Comparison of ENCODE assay signal across 19 mouse cellular contexts in the genomic region with DNA sequence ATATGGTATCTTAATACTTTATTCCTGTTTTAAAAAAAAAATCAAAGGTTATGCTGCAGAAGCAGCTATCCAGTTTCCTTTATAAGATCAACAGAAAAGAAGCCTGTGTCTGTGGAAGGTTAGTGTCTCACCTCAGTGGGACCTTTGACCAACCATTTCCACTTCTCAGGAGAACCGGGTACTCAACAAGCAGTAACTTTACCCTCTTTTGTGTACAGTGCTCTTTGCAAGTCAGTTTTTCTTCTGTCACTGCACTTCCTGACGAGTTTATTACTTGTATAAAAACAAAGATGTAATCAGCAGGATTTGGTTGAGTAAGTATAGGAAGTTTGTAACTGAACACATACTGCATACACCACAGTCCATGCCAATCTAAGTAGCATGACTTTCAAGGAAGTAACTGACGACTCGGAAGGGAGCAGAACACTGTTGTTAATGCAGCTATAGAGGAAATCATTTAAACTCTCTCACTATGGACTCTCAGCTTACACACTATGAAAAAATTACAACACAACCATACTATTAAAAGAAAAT.
DNase-seq lines count a peak whose midpoint lies in the region; ATAC-seq and TF ChIP-seq lines count a peak whose summit lies in the region.
"Had no signal": no experiment of that assay in that cellular context is flagged by ENCODE, and none has a peak within 500 bp of the region (broad histone marks: within the 10 kb centered on the region; RNA-seq: fewer than 3 reads in every experiment).

No protein-coding gene starts in this region.

- no peak overlapping the region for H3K27ac ChIP-seq in liver, postnatal 0 days (ENCODE audit: low read depth)
- no peak overlapping the region for H3K27ac ChIP-seq in liver, embryonic 12.5 days
- H3K27ac ChIP-seq in macrophage, result peak overlapping the region; percentile 52
- H3K27ac ChIP-seq: liver, embryonic 13.5 days; neural tube, embryonic 13.5 days had no signal

- H3K9me3 ChIP-seq in liver, postnatal 0 days (ENCODE audit: low read length), result no peaks in the 10 kb centered on the region
- no peaks in the 10 kb centered on the region for H3K9me3 ChIP-seq in liver, embryonic 12.5 days (replicated peaks)
- H3K9me3 ChIP-seq: liver, embryonic 13.5 days; neural tube, embryonic 13.5 days had no signal

- TF ChIP-seq CTCF in liver, postnatal 0 days (IDR thresholded peaks at IDR 0.05; ENCODE audit: low read depth), result no peak

- 0 out of 2 replicates have a peak, but pooled peaks have one; percentile 13 for ATAC-seq in liver, postnatal 0 days
- ATAC-seq in liver, embryonic 12.5 days, result no peak
- peak; percentile 89 for ATAC-seq in common myeloid progenitor, adult 5-6 weeks (replicated peaks; ENCODE audit: low read depth, poor library complexity, severe bottlenecking)
- ATAC-seq: forebrain, embryonic 14.5 days had no signal

- no peak overlapping the region for H3K4me3 ChIP-seq in liver, postnatal 0 days (ENCODE audit: low read depth, low read length)
- no peak overlapping the region for H3K4me3 ChIP-seq in liver, embryonic 12.5 days
- H3K4me3 ChIP-seq in macrophage (ENCODE audit: inconsistent target), result no peak overlapping the region
- H3K4me3 ChIP-seq: liver, embryonic 13.5 days; neural tube, embryonic 13.5 days had no signal

- H3K9ac ChIP-seq in liver, postnatal 0 days (replicated peaks), result no peak overlapping the region
- H3K9ac ChIP-seq in liver, embryonic 12.5 days, result no peak overlapping the region
- H3K9ac ChIP-seq: liver, embryonic 13.5 days; neural tube, embryonic 13.5 days had no signal

- H3K27me3 ChIP-seq in liver, postnatal 0 days (ENCODE audit: insufficient read depth, low read length), result no peaks in the 10 kb centered on the region
- H3K27me3 ChIP-seq in liver, embryonic 12.5 days (replicated peaks), result no peaks in the 10 kb centered on the region
- H3K27me3 ChIP-seq: liver, embryonic 13.5 days; neural tube, embryonic 13.5 days had no signal

- peaks cover 1% of the 10 kb centered on the region; the same call in 1 of the 2 replicates for H3K36me3 ChIP-seq in liver, postnatal 0 days (replicated peaks; ENCODE audit: insufficient read depth, low read length)
- no peaks in the 10 kb centered on the region for H3K36me3 ChIP-seq in liver, embryonic 12.5 days
- H3K36me3 ChIP-seq in macrophage (ENCODE audit: inconsistent target), result no peaks in the 10 kb centered on the region

- H3K4me1 ChIP-seq in liver, postnatal 0 days (ENCODE audit: insufficient read depth), result peaks cover 2% of the 10 kb centered on the region; the same call in 1 of the 2 replicates
- H3K4me1 ChIP-seq in liver, embryonic 12.5 days, result no peaks in the 10 kb centered on the region
- H3K4me1 ChIP-seq: neural tube, embryonic 13.5 days had no signal

- TF ChIP-seq EP300 in liver, postnatal 0 days (IDR thresholded peaks at IDR 0.05; ENCODE audit: low read depth), result no peak

- no peak overlapping the region for H3K4me2 ChIP-seq in liver, postnatal 0 days (ENCODE audit: low read depth, low read length)
- H3K4me2 ChIP-seq in liver, embryonic 12.5 days, result no peak overlapping the region
- H3K4me2 ChIP-seq: heart, embryonic 11.5 days; liver, embryonic 13.5 days; midbrain, embryonic 11.5 days; neural tube, embryonic 13.5 days had no signal

- 24% methylated on average over 4 of the region's 4 CpGs for WGBS in liver, postnatal 0 days (ENCODE audit: insufficient replicate concordance)
- WGBS in liver, embryonic 12.5 days (ENCODE audit: insufficient replicate concordance), result 43% methylated on average over 4 of the region's 4 CpGs
- WGBS in macrophage (ENCODE audit: missing documents), result 6% methylated on average over 4 of the region's 4 CpGs

- DNase-seq in liver, postnatal 0 days, result no peak
- DNase-seq in heart, postnatal 25 days (ENCODE audit: low spot score), result no peak
- no peak for DNase-seq in layer of hippocampus, adult 9-10 months (ENCODE audit: low spot score)
- DNase-seq in right cerebral cortex, adult 18-20 months, result no peak
- DNase-seq: adrenal gland, adult 2 months; cerebellum, postnatal 14 days; gastrocnemius, postnatal 36 days; heart, postnatal 14 days; left cerebral cortex, postnatal 4 days; liver, embryonic 13.5 days; lung, postnatal 10 days; thymus, adult 18-20 months had no signal

- intact Hi-C loops in heart, postnatal 25 days (cut with DNase I), result no loop called here

- H3K79me2 ChIP-seq in macrophage (ENCODE audit: inconsistent target), result peaks cover 71% of the 10 kb centered on the region; the same call in 1 of the 2 replicates
